8 mouse cellular contexts compared by ENCODE assay signal in the genomic region with DNA sequence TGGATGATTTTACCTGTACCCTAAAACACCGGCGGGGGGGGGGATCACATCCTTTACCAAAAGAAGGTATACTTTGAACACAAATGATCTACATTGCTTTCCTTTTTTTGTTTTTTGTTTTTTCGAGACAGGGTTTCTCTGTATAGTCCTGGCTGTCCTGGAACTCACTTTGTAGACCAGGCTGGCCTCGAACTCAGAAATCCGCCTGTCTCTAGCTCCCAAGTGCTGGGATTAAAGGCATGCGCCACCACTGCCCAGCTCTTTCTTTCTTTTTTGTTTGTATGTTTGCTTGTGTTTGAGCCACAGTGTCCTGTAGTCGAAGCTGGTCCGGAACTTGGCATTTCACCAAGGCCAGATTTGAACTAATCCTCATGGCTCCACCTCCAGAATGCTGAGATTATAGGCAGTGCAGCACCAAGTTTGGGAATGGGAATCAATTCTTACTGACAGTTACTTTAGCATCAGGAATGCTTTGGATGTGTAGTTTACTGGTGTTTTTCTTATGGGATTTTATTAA. TPM values are rescaled to one million over a fixed set of nuclear protein-coding genes. Genes with fewer than 3 reads are reported as not detected.
DNase-seq lines count a peak whose midpoint lies in the region; ATAC-seq and TF ChIP-seq lines count a peak whose summit lies in the region.

No protein-coding gene starts in this region.

- DNase-seq in ovary, postnatal 36 days (ENCODE audit: low spot score) = peak; percentile 15
- no peak for DNase-seq in ovary, postnatal 14 days (ENCODE audit: low spot score)
- DNase-seq in adrenal gland, postnatal 36 days = peak; percentile 30 to 45
- DNase-seq in kidney, adult 2 months = peak; percentile 37
- no peak for DNase-seq in stomach, postnatal 0 days (ENCODE audit: low spot score)
- DNase-seq in right cerebral cortex, adult 18-20 months = no peak

- H3K4me3 ChIP-seq in forebrain, embryonic 15.5 days = peak overlapping the region; percentile 47
- peak overlapping the region; percentile 49 for H3K4me3 ChIP-seq in kidney, adult 2 months (ENCODE audit: insufficient read depth, low read depth, low read length)
- H3K4me3 ChIP-seq in lung, embryonic 16.5 days (ENCODE audit: low read length) = peak overlapping the region; percentile 59
- peak overlapping the region; percentile 46 for H3K4me3 ChIP-seq in stomach, postnatal 0 days (ENCODE audit: low read depth, low read length)

- ATAC-seq in forebrain, embryonic 15.5 days (replicated peaks) = peak; percentile 33
- peak; percentile 41; the same call in 1 of the 2 replicates for ATAC-seq in lung, embryonic 16.5 days (ENCODE audit: low read depth)
- ATAC-seq in stomach, postnatal 0 days (ENCODE audit: low FRiP score, low TSS enrichment) = peak; percentile 19; the same call in 1 of the 2 replicates

- H3K27ac ChIP-seq in forebrain, embryonic 15.5 days (replicated peaks) = peak overlapping the region; percentile 88
- H3K27ac ChIP-seq in kidney, adult 2 months (ENCODE audit: insufficient read depth, low read depth, low read length) = peak overlapping the region; percentile 21; the same call in 1 of the 2 replicates
- peak overlapping the region; percentile 75 for H3K27ac ChIP-seq in lung, embryonic 16.5 days (ENCODE audit: low read length)
- H3K27ac ChIP-seq in stomach, postnatal 0 days (replicated peaks) = peak overlapping the region; percentile 69

- H3K4me1 ChIP-seq in forebrain, embryonic 15.5 days = peaks cover 9% of the 10 kb centered on the region
- peaks cover 2% of the 10 kb centered on the region; the same call in 1 of the 2 replicates for H3K4me1 ChIP-seq in kidney, adult 2 months (ENCODE audit: control insufficient read depth, insufficient read depth, low read length)
- H3K4me1 ChIP-seq in lung, embryonic 16.5 days (replicated peaks; ENCODE audit: control insufficient read depth, insufficient read depth, low read length) = no peaks in the 10 kb centered on the region
- no peaks in the 10 kb centered on the region for H3K4me1 ChIP-seq in stomach, postnatal 0 days (replicated peaks; ENCODE audit: control insufficient read depth, insufficient read depth)

- no peak for TF ChIP-seq POLR2A in kidney, adult 2 months (IDR thresholded peaks at IDR 0.05; ENCODE audit: low read depth, low read length)

- TF ChIP-seq CTCF in kidney, adult 2 months (conservative IDR thresholded peaks at IDR 0.05; ENCODE audit: insufficient read depth, insufficient read length, low read depth, low read length) = no peak
- TF ChIP-seq CTCF in stomach, postnatal 0 days (IDR thresholded peaks at IDR 0.05; ENCODE audit: low read depth) = no peak

- no peak for TF ChIP-seq EP300 in stomach, postnatal 0 days (optimal IDR thresholded peaks at IDR 0.05)

- 41% methylated on average over 8 of the region's 8 CpGs for WGBS in forebrain, embryonic 15.5 days
- 22% methylated on average over 8 of the region's 8 CpGs for WGBS in kidney, adult 2 months
- 40% methylated on average over 8 of the region's 8 CpGs for whole genome bisulfite sequencing in lung, embryonic 16.5 days
- WGBS in stomach, postnatal 0 days = 29% methylated on average over 8 of the region's 8 CpGs

- H3K4me2 ChIP-seq in forebrain, embryonic 15.5 days (replicated peaks) = peak overlapping the region; percentile 41
- peak overlapping the region; percentile 52 for H3K4me2 ChIP-seq in lung, embryonic 16.5 days (ENCODE audit: low read depth, low read length)
- H3K4me2 ChIP-seq in stomach, postnatal 0 days (replicated peaks; ENCODE audit: low read depth) = peak overlapping the region; percentile 46

- no peaks in the 10 kb centered on the region for H3K9me3 ChIP-seq in forebrain, embryonic 15.5 days
- no peaks in the 10 kb centered on the region for H3K9me3 ChIP-seq in lung, embryonic 16.5 days (ENCODE audit: control insufficient read depth, low read length)
- no peaks in the 10 kb centered on the region for H3K9me3 ChIP-seq in stomach, postnatal 0 days (ENCODE audit: control insufficient read depth, low read length)

- no peaks in the 10 kb centered on the region for H3K36me3 ChIP-seq in forebrain, embryonic 15.5 days
- no peaks in the 10 kb centered on the region for H3K36me3 ChIP-seq in kidney, adult 2 months (ENCODE audit: control insufficient read depth, insufficient read depth, low read length)
- no peaks in the 10 kb centered on the region for H3K36me3 ChIP-seq in lung, embryonic 16.5 days (ENCODE audit: control insufficient read depth, insufficient read depth, low read length)
- no peaks in the 10 kb centered on the region for H3K36me3 ChIP-seq in stomach, postnatal 0 days (ENCODE audit: control insufficient read depth, insufficient read depth, low read length)

- H3K9ac ChIP-seq in forebrain, embryonic 15.5 days (replicated peaks) = peak overlapping the region; percentile 44
- peak overlapping the region; percentile 66 for H3K9ac ChIP-seq in lung, embryonic 16.5 days (ENCODE audit: low read length)
- H3K9ac ChIP-seq in stomach, postnatal 0 days (ENCODE audit: low read length) = peak overlapping the region; percentile 45

- no peaks in the 10 kb centered on the region for H3K27me3 ChIP-seq in forebrain, embryonic 15.5 days
- H3K27me3 ChIP-seq in kidney, adult 2 months (replicated peaks; ENCODE audit: control insufficient read depth, insufficient read depth, low read length) = no peaks in the 10 kb centered on the region
- H3K27me3 ChIP-seq in lung, embryonic 16.5 days (ENCODE audit: control insufficient read depth, insufficient read depth, low read depth, low read length) = no peaks in the 10 kb centered on the region
- no peaks in the 10 kb centered on the region for H3K27me3 ChIP-seq in stomach, postnatal 0 days (ENCODE audit: control insufficient read depth, insufficient read depth, low read length)

RNA-seq across cellular contexts. Expression of gene Tmem29, which starts 0.5 kb away (rescaled TPM):
- total RNA-seq in adrenal gland, postnatal 36 days (2021) = 10 to 100 TPM; 20.1 to 22.7 TPM
- polyA plus RNA-seq in forebrain, embryonic 15.5 days (2015; fragmentation: Nextera tagmentation; extraction: Ambion mirVana) = 51.0 and 54.1 TPM in 2 replicates
- polyA plus RNA-seq in kidney, adult 2 months (2012; rRNA removed) = 4.8 and 8.1 TPM in 2 replicates
- 31.9 and 34.0 TPM in 2 replicates for polyA plus RNA-seq in lung, embryonic 16.5 days (2015; fragmentation: Nextera tagmentation; extraction: Ambion mirVana)
- polyA plus RNA-seq in stomach, postnatal 0 days (2015; fragmentation: Nextera tagmentation; extraction: Ambion mirVana) = 18.7 and 19.8 TPM in 2 replicates

Comparison
In these comparisons a context has a peak if more than half of its experiments do, and no peak if none do; other contexts are left out.
1. DNase-seq: peak in ovary, postnatal 36 days (single experiment), adrenal gland, postnatal 36 days (2 of 2) and kidney, adult 2 months (single experiment); none in ovary, postnatal 14 days (single experiment), stomach, postnatal 0 days (single experiment) and right cerebral cortex, adult 18-20 months (single experiment).
2. H3K27ac ChIP-seq: peak in every context shown above with its lines; median percentile 88 in forebrain, embryonic 15.5 days; 75 in lung, embryonic 16.5 days; 69 in stomach, postnatal 0 days; 21 in kidney, adult 2 months.
3. Peak in every context shown above with its lines, with median percentiles within 50 percentile points of each other: ATAC-seq, H3K4me2 ChIP-seq, H3K4me3 ChIP-seq and H3K9ac ChIP-seq.